Mouse (Mus musculus): ENCODE results near the gene Tec.
A peak's percentile ranks its signal among the peaks of the same experiment; 100 is the strongest.

Tec gene

DNA sequence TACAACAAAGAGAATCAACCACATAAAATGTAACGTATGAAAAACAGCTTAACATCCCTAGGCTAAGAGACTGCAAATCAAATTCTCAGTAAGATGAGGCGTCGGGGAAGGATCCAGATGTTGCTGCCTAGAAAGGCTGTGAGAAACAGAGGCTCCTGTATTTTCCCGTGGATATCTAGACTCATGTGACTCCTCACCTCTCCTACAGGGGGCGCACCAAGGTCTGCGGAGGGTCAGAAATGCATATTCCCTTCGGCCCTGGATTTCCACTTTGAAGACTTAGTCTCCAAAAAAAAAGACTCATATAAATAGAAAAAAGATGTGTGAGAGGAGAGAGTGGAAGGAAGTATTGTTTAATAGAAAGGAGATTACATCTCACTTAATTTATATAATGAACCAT lies 147.7 kb downstream of the Tec start:
- peak; percentile 15 for DNase-seq

DNA sequence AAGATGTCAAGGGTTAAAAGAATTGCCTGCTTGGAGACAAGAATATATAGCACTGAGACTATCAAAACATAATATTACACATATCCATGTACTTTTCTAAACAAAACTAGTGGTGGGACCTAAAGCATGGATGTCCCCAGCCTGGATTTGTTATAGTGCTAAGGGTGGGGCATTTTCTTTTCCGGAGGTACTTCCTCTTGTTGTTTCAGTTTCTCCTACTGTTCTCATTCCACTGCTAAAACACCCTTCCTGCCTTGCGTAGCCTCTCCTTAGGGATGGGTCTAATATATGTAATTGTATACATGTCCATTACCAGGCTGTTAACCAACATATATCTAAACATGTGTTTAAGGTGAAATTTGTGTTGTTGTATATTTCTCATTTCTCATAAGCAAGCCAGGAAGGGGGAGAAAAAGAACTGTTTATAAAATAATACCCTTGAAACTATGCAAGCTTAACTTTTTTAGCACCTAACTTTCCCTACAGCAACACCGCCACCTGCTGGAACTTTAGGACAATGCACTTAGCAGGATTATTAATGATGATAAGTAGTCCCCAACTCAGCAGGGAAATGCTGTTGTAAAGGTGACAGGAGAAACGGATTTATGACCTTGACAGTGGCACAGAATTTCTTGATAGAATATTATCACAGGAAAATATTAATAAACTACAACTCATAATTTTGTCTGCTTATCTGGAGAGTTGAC lies 157.6 kb downstream of the Tec start:
- DNase-seq: peak; percentile 51

DNA sequence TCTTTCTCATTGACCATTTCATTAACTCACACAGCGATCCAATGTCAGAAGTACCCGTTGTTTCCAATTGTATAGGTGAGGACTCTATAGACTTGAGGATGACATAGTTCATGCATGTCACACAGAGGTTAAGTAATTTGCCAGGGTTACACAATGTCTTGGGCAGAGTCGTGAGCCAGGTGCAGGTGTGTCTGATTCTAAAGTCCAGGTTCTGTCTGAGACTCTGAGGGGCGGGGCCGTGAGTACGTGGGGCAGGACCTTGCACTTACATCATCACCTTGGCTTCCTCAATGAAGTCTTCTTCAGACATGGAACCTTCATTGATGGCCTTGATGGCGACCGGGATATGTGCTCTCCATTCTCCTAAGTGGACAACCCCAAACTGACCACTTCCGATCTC lies 158.3 kb downstream of the Tec start:
- no peak for DNase-seq

DNA sequence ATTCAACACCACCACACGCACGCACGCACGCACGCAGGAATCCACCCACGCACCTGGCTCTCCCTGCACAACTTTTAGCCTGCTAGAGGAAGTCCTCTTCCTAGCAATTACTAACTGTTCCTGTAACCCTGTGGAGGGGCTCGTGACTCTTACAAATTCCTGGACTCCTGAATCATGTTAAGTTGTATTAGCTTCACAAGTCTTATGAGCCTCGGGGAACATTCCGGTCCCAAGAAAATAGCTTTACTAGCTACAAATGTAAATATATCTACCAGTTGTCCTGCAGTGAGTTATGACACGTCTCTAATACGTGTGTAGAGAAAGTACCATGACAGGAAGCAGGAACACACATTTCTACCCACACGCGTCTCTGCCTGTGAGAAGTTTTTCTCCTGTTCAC lies 158.8 kb downstream of the Tec start:
- DNase-seq: no peak

DNA sequence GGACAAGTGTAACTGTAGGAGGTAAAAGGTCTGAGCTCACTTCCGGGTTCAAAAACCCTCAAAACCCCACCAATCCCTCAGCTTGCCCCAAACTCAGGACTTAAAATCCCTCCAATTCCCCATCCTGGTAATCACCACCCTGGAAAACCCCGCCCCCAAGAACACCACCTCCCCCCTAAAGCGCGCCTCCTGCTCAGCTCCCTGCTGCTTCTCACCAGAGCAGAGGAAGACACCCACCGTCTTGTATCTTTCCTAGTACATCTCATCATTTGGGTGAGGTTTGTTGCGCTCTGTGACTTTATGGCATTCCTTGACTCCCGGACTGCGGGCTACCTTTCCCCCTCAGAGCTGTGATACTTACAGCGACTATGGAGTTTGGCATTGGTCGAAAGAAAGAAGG lies 161.6 kb downstream of the Tec start:
- no peak for DNase-seq

DNA sequence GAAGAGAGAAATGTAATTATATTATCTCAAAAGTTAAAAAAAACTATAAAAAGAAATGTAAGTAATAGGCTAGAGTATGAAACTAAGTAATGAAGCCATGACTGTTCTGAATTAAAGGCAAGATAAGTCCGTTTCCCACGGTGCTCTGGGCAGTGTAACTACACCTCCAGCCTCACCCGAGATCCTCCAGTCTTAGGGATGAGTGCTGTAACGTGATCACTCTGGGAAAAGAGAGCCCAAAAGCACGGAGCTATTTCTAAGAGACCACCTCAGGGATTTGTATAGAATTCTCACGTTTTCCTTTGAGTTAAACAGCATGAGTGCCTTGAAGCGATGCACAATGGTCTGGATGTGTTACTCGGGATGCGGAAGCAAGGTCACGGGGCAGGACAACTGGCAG lies 162.2 kb downstream of the Tec start:
- DNase-seq: no peak

Measured in liver (tissue).